Mouse (Mus musculus) lung, adult 18-20 months (tissue): ENCODE data around the gene Socs7.

Experiments
- DNase-seq, 2 experiments: peaks; one replicate each; pipeline ENCODE4 v3.0.0; 2022; ENCODE audit warnings: mixed read lengths in 2 of 2

The Socs7 gene

GRCm38 (mm10) chr11:97343619-97344018 lies 18.7 kb upstream of the Socs7 start:
- peak; percentile 53 to 69 for DNase-seq

GRCm38 (mm10) chr11:97345446-97345845 lies 16.9 kb upstream of the Socs7 start:
- no peak for DNase-seq

- no peak for DNase-seq
Measured at GRCm38 (mm10) chr11:97346383-97346782, 16.0 kb upstream of the Socs7 start.

GRCm38 (mm10) chr11:97347291-97347690 lies 15.1 kb upstream of the Socs7 start:
- DNase-seq = no peak

- DNase-seq = peak; percentile 68 to 83
Measured at GRCm38 (mm10) chr11:97350035-97350434, 12.3 kb upstream of the Socs7 start.

GRCm38 (mm10) chr11:97352027-97352684 lies 10.2 kb upstream of the Socs7 start, which contains the start of gene Gpr179:
Gpr179 (minus strand) TSS chr11:97352077.
- DNase-seq = no peak

- DNase-seq = no peak
Measured at GRCm38 (mm10) chr11:97352935-97353597, 9.3 kb upstream of the Socs7 start.

GRCm38 (mm10) chr11:97354646-97355045 lies 7.7 kb upstream of the Socs7 start:
- DNase-seq = no peak

GRCm38 (mm10) chr11:97355247-97355646 lies 7.1 kb upstream of the Socs7 start:
- no peak for DNase-seq

- DNase-seq = peak; percentile 69 to 78
Measured at GRCm38 (mm10) chr11:97357663-97358062, 4.7 kb upstream of the Socs7 start.

- DNase-seq = peak in 1 of 2 experiments; percentile 24
Measured at GRCm38 (mm10) chr11:97362649-97362942, 245 bp downstream of the Socs7 start.

- peak; percentile 23 to 24 for DNase-seq
Measured at GRCm38 (mm10) chr11:97362943-97363643, 742 bp downstream of the Socs7 start.

- no peak for DNase-seq
Measured at GRCm38 (mm10) chr11:97363644-97363995, 1.3 kb downstream of the Socs7 start.

GRCm38 (mm10) chr11:97365556-97365955 lies 3.2 kb downstream of the Socs7 start:
- no peak for DNase-seq

- no peak for DNase-seq
Measured at GRCm38 (mm10) chr11:97368501-97368900, 6.2 kb downstream of the Socs7 start.

- DNase-seq = peak; percentile 14 to 32
Measured at GRCm38 (mm10) chr11:97370329-97371091, 8.2 kb downstream of the Socs7 start.

- peak in 1 of 2 experiments; percentile 46 for DNase-seq
Measured at GRCm38 (mm10) chr11:97372159-97372864, 10.0 kb downstream of the Socs7 start.

GRCm38 (mm10) chr11:97373402-97373801 lies 11.1 kb downstream of the Socs7 start:
- DNase-seq = no peak

GRCm38 (mm10) chr11:97380036-97380435 lies 17.7 kb downstream of the Socs7 start:
- DNase-seq = no peak

- DNase-seq = no peak
Measured at GRCm38 (mm10) chr11:97383017-97383416, 20.7 kb downstream of the Socs7 start.

GRCm38 (mm10) chr11:97383764-97384163 lies 21.4 kb downstream of the Socs7 start:
- DNase-seq = no peak

GRCm38 (mm10) chr11:97387811-97388210 lies 25.5 kb downstream of the Socs7 start:
- no peak for DNase-seq

GRCm38 (mm10) chr11:97389127-97389526 lies 26.8 kb downstream of the Socs7 start:
- DNase-seq = peak in 1 of 2 experiments; percentile 24
